ENCODE assay signal across 9 mouse cellular contexts in genomic region chr8:64023579-64023978, GRCm38 (mm10).
A peak's percentile ranks its signal among the peaks of the same experiment; 100 is the strongest.
DNase-seq lines count a peak whose midpoint lies in the region; ATAC-seq and TF ChIP-seq lines count a peak whose summit lies in the region.
"Had no signal": no experiment of that assay in that cellular context is flagged by ENCODE, and none has a peak within 500 bp of the region (broad histone marks: within the 10 kb centered on the region; RNA-seq: fewer than 3 reads in every experiment).

No protein-coding gene starts in this region.

- no peak for DNase-seq in left cerebral cortex, adult 2 months (ENCODE audit: extremely low spot score in 1 of 2, low spot score in 2 of 2)
- no peak for DNase-seq in left cerebral cortex, adult 9 months (ENCODE audit: low spot score in 2 of 2)
- no peak for DNase-seq in Patski (ENCODE audit: low read depth, low spot score)
- no peak for DNase-seq in natural killer cell, adult 2 months (ENCODE audit: low spot score in 2 of 2)
- no peak for DNase-seq in heart, embryonic 10.5 days (ENCODE audit: low spot score)
- DNase-seq in urinary bladder, adult 18-20 months (ENCODE audit: low spot score in 2 of 2): no peak

- H3K4me2 ChIP-seq in forebrain, embryonic 13.5 days: no peak overlapping the region
- no peak overlapping the region for H3K4me2 ChIP-seq in midbrain, embryonic 16.5 days (ENCODE audit: low read length)
- H3K4me2 ChIP-seq: embryonic facial prominence, embryonic 13.5 days had no signal

- peak; percentile 79 for TF ChIP-seq CTCF in left cerebral cortex, adult 2 months (IDR thresholded peaks at IDR 0.05)
- TF ChIP-seq CTCF in Patski (IDR thresholded peaks at IDR 0.05): peak; percentile 48

- H3K36me3 ChIP-seq in forebrain, embryonic 13.5 days (ENCODE audit: poor library complexity, severe bottlenecking): no peaks in the 10 kb centered on the region
- H3K36me3 ChIP-seq in midbrain, embryonic 16.5 days (ENCODE audit: control insufficient read depth, insufficient read depth, low read length): no peaks in the 10 kb centered on the region
- no peaks in the 10 kb centered on the region for H3K36me3 ChIP-seq in heart, embryonic 10.5 days
- H3K36me3 ChIP-seq: embryonic facial prominence, embryonic 13.5 days had no signal

- WGBS in forebrain, embryonic 13.5 days: 33% methylated on average over 5 of the region's 5 CpGs
- 31% methylated on average over 5 of the region's 5 CpGs for WGBS in midbrain, embryonic 16.5 days
- 32% methylated on average over 5 of the region's 5 CpGs for WGBS in heart, embryonic 10.5 days

- CTCF ChIA-PET in Patski (lab: Charles Lee): interaction anchor here (0.7 to 2.6 kb wide), 5 partner anchors 89 to 526 kb away, joined by 3 to 23 read pairs (median 4); no protein-coding TSS in a partner anchor

- intact Hi-C loops in left cerebral cortex, adult 2 months (cut with DNase I): loop anchor here (1.0 to 10.0 kb wide), 4 partner anchors 181 to 911 kb away; partner anchors contain the start of genes Cpe and Tll1

- no peak overlapping the region for H3K27ac ChIP-seq in left cerebral cortex, adult 2 months
- H3K27ac ChIP-seq in forebrain, embryonic 13.5 days: no peak overlapping the region
- H3K27ac ChIP-seq in midbrain, embryonic 16.5 days (ENCODE audit: low read length): no peak overlapping the region
- no peak overlapping the region for H3K27ac ChIP-seq in heart, embryonic 10.5 days
- H3K27ac ChIP-seq: embryonic facial prominence, embryonic 13.5 days had no signal

- ATAC-seq in Patski: no peak
- peak; percentile 88 for ATAC-seq in forebrain, embryonic 13.5 days
- ATAC-seq in midbrain, embryonic 16.5 days: peak; percentile 80; the same call in 1 of the 2 replicates

- H3K9ac ChIP-seq in forebrain, embryonic 13.5 days: no peak overlapping the region
- H3K9ac ChIP-seq in midbrain, embryonic 16.5 days (ENCODE audit: low read depth, low read length): no peak overlapping the region
- H3K9ac ChIP-seq: embryonic facial prominence, embryonic 13.5 days had no signal

- no peaks in the 10 kb centered on the region for H3K9me3 ChIP-seq in forebrain, embryonic 13.5 days (replicated peaks)
- H3K9me3 ChIP-seq in midbrain, embryonic 16.5 days (replicated peaks; ENCODE audit: control insufficient read depth, low read length, poor library complexity, severe bottlenecking): no peaks in the 10 kb centered on the region
- H3K9me3 ChIP-seq in heart, embryonic 10.5 days: no peaks in the 10 kb centered on the region
- H3K9me3 ChIP-seq: embryonic facial prominence, embryonic 13.5 days had no signal

- in situ Hi-C loops in Patski (cut with MboI; ENCODE audit: low pct_unique_long_range_greater_than_20kb): loop anchor here (5.0 to 10.0 kb wide), 4 partner anchors 181 to 919 kb away; partner anchors contain the start of genes Cpe and Tll1

- peaks cover 6% of the 10 kb centered on the region for H3K27me3 ChIP-seq in Patski
- no peaks in the 10 kb centered on the region for H3K27me3 ChIP-seq in forebrain, embryonic 13.5 days
- no peaks in the 10 kb centered on the region for H3K27me3 ChIP-seq in midbrain, embryonic 16.5 days (ENCODE audit: control insufficient read depth, insufficient read depth, low read depth, low read length)
- H3K27me3 ChIP-seq in heart, embryonic 10.5 days (ENCODE audit: insufficient read depth, poor library complexity, severe bottlenecking): no peaks in the 10 kb centered on the region
- H3K27me3 ChIP-seq: embryonic facial prominence, embryonic 13.5 days had no signal

- no peaks in the 10 kb centered on the region for H3K4me1 ChIP-seq in forebrain, embryonic 13.5 days
- H3K4me1 ChIP-seq in midbrain, embryonic 16.5 days (ENCODE audit: control insufficient read depth, insufficient read depth, low read length): no peaks in the 10 kb centered on the region
- no peaks in the 10 kb centered on the region for H3K4me1 ChIP-seq in heart, embryonic 10.5 days
- H3K4me1 ChIP-seq: embryonic facial prominence, embryonic 13.5 days had no signal

- POLR2A ChIA-PET in Patski (lab: Charles Lee): no interaction called here

- no peak overlapping the region for H3K4me3 ChIP-seq in left cerebral cortex, adult 2 months
- H3K4me3 ChIP-seq in forebrain, embryonic 13.5 days: no peak overlapping the region
- H3K4me3 ChIP-seq in midbrain, embryonic 16.5 days (ENCODE audit: low read depth, low read length): no peak overlapping the region
- no peak overlapping the region for H3K4me3 ChIP-seq in heart, embryonic 10.5 days
- H3K4me3 ChIP-seq: embryonic facial prominence, embryonic 13.5 days had no signal
